Mouse (Mus musculus) megakaryocyte, embryonic 14.5 days (primary cell): ENCODE results near the gene Rnase1. TPM values are rescaled to one million over a fixed set of nuclear protein-coding genes. Genes with fewer than 3 reads are reported as not detected.

Experiments used
- H3K27me3 ChIP-seq: replicated peaks from 2 replicates; pipeline ENCODE3; 2012; ENCODE audit warnings: inconsistent platforms
- H3K36me3 ChIP-seq: replicated peaks from 2 replicates; pipeline ENCODE3; 2012; ENCODE audit warnings: low read length, inconsistent platforms, mixed read lengths
- H3K4me1 ChIP-seq: 2 replicates; pipeline ENCODE4 v1.6.1; 2012; ENCODE audit warnings: inconsistent platforms
- H3K4me3 ChIP-seq: replicated peaks from 2 replicates; pipeline ENCODE3; 2012; ENCODE audit warnings: moderate library complexity, mild to moderate bottlenecking, inconsistent platforms
- H3K9me3 ChIP-seq: 2 replicates; pipeline ENCODE4 v1.6.1; 2012; ENCODE audit warnings: inconsistent platforms
- FLI1 ChIP-seq: IDR thresholded peaks from 2 replicates; pipeline ENCODE4 v1.6.1; 2012; ENCODE audit warnings: low read length, inconsistent platforms, mixed read lengths
- GATA1 ChIP-seq: IDR thresholded peaks from 3 replicates; pipeline ENCODE4 v1.6.1; 2012; ENCODE audit warnings: mixed read lengths, low read length, inconsistent platforms, borderline replicate concordance
- polyA plus RNA-seq: library from polyadenylated mRNA; stranded (reverse); fragments of >175 nt; gene quantifications from 2 replicates; pipeline ENCODE4 v1.2.3, GENCODE M21; 2012; ENCODE audit warnings: low replicate concordance; ENCODE audit not compliant: insufficient read depth

Gene Rnase1
- polyA plus RNA-seq, 1 experiment = not detected

DNA sequence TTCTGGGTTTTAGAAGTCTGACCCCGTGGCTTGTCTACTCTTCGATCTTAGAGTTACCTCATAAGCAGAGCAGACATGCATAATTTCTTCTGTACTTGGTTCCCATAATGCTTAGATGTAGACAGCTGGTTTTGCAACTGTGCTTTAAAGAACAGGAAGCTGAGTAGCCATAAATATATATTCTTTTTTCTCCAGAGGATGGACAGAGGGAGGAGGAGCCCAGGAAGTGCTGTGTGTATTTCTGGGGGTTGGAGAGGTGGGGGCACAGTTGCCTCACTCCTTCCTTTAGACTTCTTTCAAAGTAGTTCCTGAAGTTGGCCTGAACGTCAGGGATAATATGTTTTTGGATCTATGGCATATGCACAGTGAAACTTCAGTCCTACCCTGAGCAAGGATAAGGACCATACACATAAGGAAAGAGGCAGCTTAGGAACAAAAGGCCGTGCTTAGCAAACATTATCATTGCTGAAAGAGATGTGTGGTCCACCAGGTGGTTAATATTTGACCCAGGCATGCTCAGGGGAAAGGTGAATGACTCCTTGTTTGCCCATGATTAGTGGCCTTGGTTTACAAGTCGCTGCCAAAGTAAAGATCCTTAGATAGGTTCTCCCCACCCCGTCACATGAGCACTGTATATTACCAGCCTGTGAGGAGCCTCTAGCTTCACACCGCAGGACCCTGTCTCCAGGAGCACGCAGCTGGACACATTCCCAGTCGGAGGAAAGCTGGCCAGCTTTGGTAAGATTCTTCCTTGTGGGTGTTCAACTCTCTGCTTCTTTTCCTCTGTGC is 50.7 kb downstream of the Rnase1 start:
- peak overlapping the region; percentile 64 for H3K4me3 ChIP-seq
- TF ChIP-seq FLI1 = no peak
- no peak for TF ChIP-seq GATA1
- no peaks in the 10 kb centered on the region for H3K36me3 ChIP-seq
- H3K9me3 ChIP-seq = no peaks in the 10 kb centered on the region
- H3K27me3 ChIP-seq = no peaks in the 10 kb centered on the region
- peaks cover 34% of the 10 kb centered on the region for H3K4me1 ChIP-seq

Other genes with a start within 250 kb of the Rnase1 start
- 0.08 and 0.39 TPM in 2 replicates for gene Klhl33, start 249.3 kb downstream of the Rnase1 start, polyA plus RNA-seq
- gene Osgep, start 221.9 kb downstream of the Rnase1 start, polyA plus RNA-seq = 14.5 and 15.9 TPM in 2 replicates
- 13.9 and 87.6 TPM in 2 replicates for gene Apex1, start 221.8 kb downstream of the Rnase1 start, polyA plus RNA-seq
- 82.0 and 93.0 TPM in 2 replicates for gene Pip4p1, start 215.9 kb downstream of the Rnase1 start, polyA plus RNA-seq
- 1.4 TPM in 1 of 2 replicates, not detected in the other for gene Pnp, start 215.7 kb downstream of the Rnase1 start, polyA plus RNA-seq
- 1.00 TPM in 1 of 2 replicates, not detected in the other for gene Gm49342, start 202.3 kb downstream of the Rnase1 start, polyA plus RNA-seq
- gene Pnp2, start 190.8 kb downstream of the Rnase1 start, polyA plus RNA-seq = not detected in 2 replicates
- not detected in 2 replicates for gene Rnase10, start 139.0 kb downstream of the Rnase1 start, polyA plus RNA-seq
- gene Rnase9, start 104.9 kb downstream of the Rnase1 start, polyA plus RNA-seq = not detected in 2 replicates
- gene Rnase11, start 96.6 kb downstream of the Rnase1 start, polyA plus RNA-seq = not detected in 2 replicates
- not detected in 2 replicates for gene Rnase12, start 89.1 kb downstream of the Rnase1 start, polyA plus RNA-seq
- gene Olfr750, start 72.3 kb downstream of the Rnase1 start, polyA plus RNA-seq = not detected in 2 replicates
- 1.6 TPM in 1 of 2 replicates, not detected in the other for gene Rnase4, start 55.7 kb downstream of the Rnase1 start, polyA plus RNA-seq
- gene Ang, start 55.6 kb downstream of the Rnase1 start, polyA plus RNA-seq = not detected in 2 replicates
- not detected in 2 replicates for gene Eddm3b, start 32.4 kb downstream of the Rnase1 start, polyA plus RNA-seq
- 0.23 TPM in 1 of 2 replicates, not detected in the other for gene Rnase6, start 22.9 kb downstream of the Rnase1 start, polyA plus RNA-seq
- not detected in 2 replicates for gene Rnase2b, start 15.5 kb upstream of the Rnase1 start, polyA plus RNA-seq
- not detected in 2 replicates for gene Ang2, start 52.4 kb upstream of the Rnase1 start, polyA plus RNA-seq
- not detected in 2 replicates for gene Ear14, start 56.6 kb upstream of the Rnase1 start, polyA plus RNA-seq
- gene Rnase2a, start 109.3 kb upstream of the Rnase1 start, polyA plus RNA-seq = not detected in 2 replicates
- not detected in 2 replicates for gene Gm7247, start 215.0 kb upstream of the Rnase1 start, polyA plus RNA-seq